Mouse (Mus musculus): ENCODE data around the gene Gp1ba. TPM values are rescaled to one million over a fixed set of nuclear protein-coding genes. Genes with fewer than 3 reads are reported as not detected.

Gene Gp1ba
- total and polyA plus RNA-seq, 3 experiments = 1.6 to 5.0 TPM; not detected in 1

DNA sequence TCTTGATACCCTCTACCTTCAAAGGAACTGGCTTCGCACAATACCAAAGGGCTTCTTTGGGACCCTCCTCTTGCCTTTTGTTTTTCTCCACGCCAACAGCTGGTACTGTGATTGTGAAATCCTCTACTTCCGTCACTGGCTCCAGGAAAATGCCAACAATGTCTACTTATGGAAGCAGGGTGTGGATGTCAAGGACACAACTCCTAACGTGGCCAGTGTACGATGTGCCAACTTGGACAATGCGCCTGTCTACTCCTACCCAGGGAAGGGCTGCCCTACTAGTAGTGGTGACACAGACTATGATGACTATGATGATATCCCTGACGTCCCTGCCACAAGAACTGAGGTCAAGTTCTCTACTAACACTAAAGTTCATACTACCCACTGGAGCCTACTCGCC is 1.1 kb downstream of the Gp1ba start:
- Histone ChIP-seq H3K4me1 (ENCODE audit: control insufficient read depth in 1 of 2, insufficient read depth in 2 of 2, low read length in 2 of 2) (peaks cover 14 to 47% of the 10 kb centered on the region in 2 experiments), H3K27me3 (ENCODE audit: control insufficient read depth in 1 of 2, insufficient read depth in 2 of 2, low read length in 2 of 2) (no peaks in the 10 kb centered on the region), H3K4me3 (ENCODE audit: control insufficient read depth in 1 of 2, insufficient read depth in 1 of 2, low read depth in 2 of 2, low read length in 2 of 2) (no peak overlapping the region), H3K9me3 (replicated peaks; ENCODE audit: insufficient read depth, low read length) (no peaks in the 10 kb centered on the region), H3K79me2 (ENCODE audit: control insufficient read depth, insufficient read depth, low read length, poor library complexity) (peaks cover 15% of the 10 kb centered on the region; the same call in 1 of the 2 replicates), H3K27ac (ENCODE audit: control insufficient read depth, low read depth, low read length) (peak overlapping the region; percentile 94), H3K36me3 (ENCODE audit: control insufficient read depth in 1 of 2, insufficient read depth in 2 of 2, low read length in 2 of 2) (peaks cover 0 to 41% of the 10 kb centered on the region in 2 experiments; a peak in 2 of 4 replicates), H3K9ac (ENCODE audit: control insufficient read depth, low read depth, low read length, poor library complexity, severe bottlenecking) (no peak overlapping the region; the same call in 1 of the 2 replicates)
- DNase-seq (ENCODE audit: low read depth, low spot score) = no peak
- TF ChIP-seq POLR2A (IDR thresholded peaks at IDR 0.05; ENCODE audit: control insufficient read depth in 1 of 2, insufficient read depth in 1 of 2, low read depth in 1 of 2, low read length in 2 of 2, poor library complexity in 1 of 2) = peak in 1 of 2 experiments; percentile 28; a peak in 1 of 4 replicates
- no peak for TF ChIP-seq ETS1 (IDR thresholded peaks at IDR 0.05; ENCODE audit: low read depth, low read length)

DNA sequence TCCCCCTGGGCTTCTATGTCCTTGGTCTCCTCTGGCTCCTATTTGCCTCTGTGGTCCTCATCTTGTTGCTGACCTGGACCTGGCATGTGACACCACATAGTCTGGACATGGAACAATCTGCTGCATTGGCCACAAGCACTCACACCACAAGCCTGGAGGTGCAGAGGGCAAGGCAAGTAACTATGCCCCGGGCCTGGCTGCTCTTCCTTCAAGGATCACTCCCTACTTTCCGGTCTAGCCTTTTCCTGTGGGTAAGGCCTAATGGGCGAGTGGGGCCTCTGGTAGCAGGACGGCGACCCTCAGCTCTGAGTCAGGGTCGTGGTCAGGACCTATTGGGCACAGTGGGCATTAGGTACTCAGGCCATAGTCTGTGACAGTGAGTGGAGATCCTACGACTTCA is 2.3 kb downstream of the Gp1ba start:
- TF ChIP-seq NRF1 (IDR thresholded peaks at IDR 0.05; ENCODE audit: insufficient read depth, low read depth, low read length, poor library complexity, severe bottlenecking) (no peak), MXI1 (IDR thresholded peaks at IDR 0.05; ENCODE audit: low read depth, low read length) (no peak), NELFE (IDR thresholded peaks at IDR 0.05; ENCODE audit: low read depth, low read length) (no peak), UBTF (IDR thresholded peaks at IDR 0.05; ENCODE audit: borderline replicate concordance, insufficient read depth, low read depth, low read length) (no peak), USF2 (IDR thresholded peaks at IDR 0.05; ENCODE audit: borderline replicate concordance in 1 of 2, insufficient read depth in 1 of 2, low read depth in 1 of 2, low read length in 2 of 2) (no peak), USF1 (IDR thresholded peaks at IDR 0.05; ENCODE audit: low read depth, low read length) (no peak), CHD1 (IDR thresholded peaks at IDR 0.05; ENCODE audit: low read depth, low read length) (no peak), CTCF (IDR thresholded peaks at IDR 0.05 in 2 of 3, conservative IDR thresholded peaks at IDR 0.05 in 1 of 3; ENCODE audit: control insufficient read depth in 1 of 3, insufficient read depth in 1 of 3, low read depth in 2 of 3, low read length in 3 of 3, poor library complexity in 1 of 3, severe bottlenecking in 1 of 3) (no peak), SIN3A (IDR thresholded peaks at IDR 0.05; ENCODE audit: low read length) (no peak), ELF1 (IDR thresholded peaks at IDR 0.05; ENCODE audit: low read depth, low read length) (no peak), MYB (IDR thresholded peaks at IDR 0.05; ENCODE audit: low read depth, low read length) (no peak), RCOR1 (IDR thresholded peaks at IDR 0.05; ENCODE audit: low read depth, low read length) (no peak), ZC3H11A (IDR thresholded peaks at IDR 0.05; ENCODE audit: low read depth, low read length) (no peak), JUND (IDR thresholded peaks at IDR 0.05; ENCODE audit: low read depth, low read length) (no peak), POLR2A (IDR thresholded peaks at IDR 0.05; ENCODE audit: control insufficient read depth in 1 of 2, insufficient read depth in 1 of 2, low read depth in 1 of 2, low read length in 2 of 2, poor library complexity in 1 of 2) (no peak; a peak in 1 of 4 replicates), GATA1 (IDR thresholded peaks at IDR 0.05; ENCODE audit: low read depth, low read length) (no peak)
- DNase-seq (ENCODE audit: low read depth, low spot score) = no peak
- H3K9me3 ChIP-seq (replicated peaks; ENCODE audit: insufficient read depth, low read length) = no peaks in the 10 kb centered on the region
- no peaks in the 10 kb centered on the region for H3K27me3 ChIP-seq (ENCODE audit: control insufficient read depth in 1 of 2, insufficient read depth in 2 of 2, low read length in 2 of 2)
- H3K4me3 ChIP-seq (ENCODE audit: control insufficient read depth in 1 of 2, insufficient read depth in 1 of 2, low read depth in 2 of 2, low read length in 2 of 2) = no peak overlapping the region
- H3K4me1 ChIP-seq (ENCODE audit: control insufficient read depth in 1 of 2, insufficient read depth in 2 of 2, low read length in 2 of 2) = peaks cover 14 to 57% of the 10 kb centered on the region in 2 experiments
- peaks cover 28% of the 10 kb centered on the region for H3K79me2 ChIP-seq (ENCODE audit: control insufficient read depth, insufficient read depth, low read length, poor library complexity)
- H3K9ac ChIP-seq (ENCODE audit: control insufficient read depth, low read depth, low read length, poor library complexity, severe bottlenecking) = no peak overlapping the region
- no peak overlapping the region for H3K27ac ChIP-seq (ENCODE audit: control insufficient read depth, low read depth, low read length)
- peaks cover 0 to 50% of the 10 kb centered on the region in 2 experiments; a peak in 2 of 4 replicates for H3K36me3 ChIP-seq (ENCODE audit: control insufficient read depth in 1 of 2, insufficient read depth in 2 of 2, low read length in 2 of 2)
